ENCODE assay signal across 13 mouse cellular contexts in genomic region chr16:23258429-23258822, GRCm38 (mm10). TPM values are rescaled to one million over a fixed set of nuclear protein-coding genes. Genes with fewer than 3 reads are reported as not detected.
A peak's percentile ranks its signal among the peaks of the same experiment; 100 is the strongest.
DNase-seq lines count a peak whose midpoint lies in the region; ATAC-seq and TF ChIP-seq lines count a peak whose summit lies in the region.
"Had no signal": no experiment of that assay in that cellular context is flagged by ENCODE, and none has a peak within 500 bp of the region (broad histone marks: within the 10 kb centered on the region; RNA-seq: fewer than 3 reads in every experiment).

No protein-coding gene starts in this region.

- peak overlapping the region; percentile 40; the same call in 1 of the 2 replicates for H3K27ac ChIP-seq in left cerebral cortex, adult 2 months
- peak overlapping the region; percentile 75 for H3K27ac ChIP-seq in embryonic facial prominence, embryonic 12.5 days
- no peak overlapping the region; the same call in 1 of the 2 replicates for H3K27ac ChIP-seq in forebrain, embryonic 14.5 days (ENCODE audit: low read depth, low read length)
- H3K27ac ChIP-seq in midbrain, embryonic 12.5 days (replicated peaks) = peak overlapping the region; percentile 44
- H3K27ac ChIP-seq: embryonic facial prominence, embryonic 15.5 days had no signal

- intact Hi-C loops in left cerebral cortex, adult 2 months (cut with DNase I) = no loop called here

- ATAC-seq in embryonic facial prominence, embryonic 12.5 days (ENCODE audit: insufficient number of reproducible peaks, insufficient read depth, low FRiP score, low TSS enrichment) = no peak
- 0 out of 2 replicates have a peak, but pooled peaks have one; percentile 31 for ATAC-seq in forebrain, embryonic 14.5 days
- peak; percentile 55 for ATAC-seq in midbrain, embryonic 12.5 days (ENCODE audit: low FRiP score, low read depth)

- H3K9ac ChIP-seq in embryonic facial prominence, embryonic 12.5 days = no peak overlapping the region
- no peak overlapping the region for H3K9ac ChIP-seq in forebrain, embryonic 14.5 days (ENCODE audit: low read length)
- no peak overlapping the region for H3K9ac ChIP-seq in midbrain, embryonic 12.5 days (replicated peaks)
- H3K9ac ChIP-seq: embryonic facial prominence, embryonic 15.5 days had no signal

- no peak for DNase-seq in left cerebral cortex, adult 2 months (ENCODE audit: extremely low spot score in 1 of 2, low spot score in 2 of 2)
- no peak for DNase-seq in left cerebral cortex, adult 11 months (ENCODE audit: low spot score)
- DNase-seq in forebrain, embryonic 14.5 days (ENCODE audit: low spot score) = no peak
- DNase-seq in adrenal gland, postnatal 4 days (ENCODE audit: low spot score in 2 of 2) = no peak
- no peak for DNase-seq in spleen, postnatal 4 days (ENCODE audit: low spot score in 2 of 2)
- DNase-seq: adrenal gland, postnatal 14 days; cerebellum, adult 11 months; gastrocnemius, postnatal 10 days; lung, adult 2 months had no signal

- H3K36me3 ChIP-seq in embryonic facial prominence, embryonic 12.5 days = 0 out of 2 replicates have a peak, but pooled peaks cover 2% of the 10 kb centered on the region
- peaks cover 4% of the 10 kb centered on the region; the same call in 1 of the 2 replicates for H3K36me3 ChIP-seq in forebrain, embryonic 14.5 days (ENCODE audit: control insufficient read depth, insufficient read depth, low read length)
- H3K36me3 ChIP-seq in midbrain, embryonic 12.5 days = no peaks in the 10 kb centered on the region
- H3K36me3 ChIP-seq: embryonic facial prominence, embryonic 15.5 days had no signal

- no peak overlapping the region for H3K4me2 ChIP-seq in embryonic facial prominence, embryonic 12.5 days (replicated peaks)
- no peak overlapping the region for H3K4me2 ChIP-seq in forebrain, embryonic 14.5 days (ENCODE audit: low read length)
- H3K4me2 ChIP-seq in midbrain, embryonic 12.5 days (replicated peaks) = no peak overlapping the region
- H3K4me2 ChIP-seq: embryonic facial prominence, embryonic 15.5 days had no signal

- H3K27me3 ChIP-seq in embryonic facial prominence, embryonic 12.5 days = no peaks in the 10 kb centered on the region
- no peaks in the 10 kb centered on the region for H3K27me3 ChIP-seq in forebrain, embryonic 14.5 days (replicated peaks; ENCODE audit: control insufficient read depth, insufficient read depth, low read length)
- peaks cover 10% of the 10 kb centered on the region for H3K27me3 ChIP-seq in midbrain, embryonic 12.5 days
- H3K27me3 ChIP-seq: embryonic facial prominence, embryonic 15.5 days had no signal

- no peak overlapping the region for H3K4me3 ChIP-seq in left cerebral cortex, adult 2 months
- no peak overlapping the region for H3K4me3 ChIP-seq in embryonic facial prominence, embryonic 12.5 days
- H3K4me3 ChIP-seq in forebrain, embryonic 14.5 days (ENCODE audit: low read depth, low read length) = no peak overlapping the region
- no peak overlapping the region for H3K4me3 ChIP-seq in midbrain, embryonic 12.5 days
- H3K4me3 ChIP-seq: embryonic facial prominence, embryonic 15.5 days; myocyte had no signal

- H3K4me1 ChIP-seq in embryonic facial prominence, embryonic 12.5 days = peaks cover 51% of the 10 kb centered on the region
- H3K4me1 ChIP-seq in forebrain, embryonic 14.5 days (ENCODE audit: control insufficient read depth, insufficient read depth, low read length) = peaks cover 12% of the 10 kb centered on the region
- peaks cover 48% of the 10 kb centered on the region for H3K4me1 ChIP-seq in midbrain, embryonic 12.5 days

- 8% methylated on average over 7 of the region's 7 CpGs for WGBS in embryonic facial prominence, embryonic 12.5 days
- 3% methylated on average over 7 of the region's 7 CpGs for WGBS in forebrain, embryonic 14.5 days
- WGBS in midbrain, embryonic 12.5 days = 1% methylated on average over 7 of the region's 7 CpGs

- no peak for TF ChIP-seq CTCF in left cerebral cortex, adult 2 months (IDR thresholded peaks at IDR 0.05)

- H3K9me3 ChIP-seq in embryonic facial prominence, embryonic 12.5 days = no peaks in the 10 kb centered on the region
- H3K9me3 ChIP-seq in forebrain, embryonic 14.5 days (replicated peaks; ENCODE audit: control insufficient read depth, low read length) = no peaks in the 10 kb centered on the region
- no peaks in the 10 kb centered on the region for H3K9me3 ChIP-seq in midbrain, embryonic 12.5 days
- H3K9me3 ChIP-seq: embryonic facial prominence, embryonic 15.5 days had no signal

RNA-seq across cellular contexts. Expression of gene St6gal1, which starts 33.9 kb away (rescaled TPM):
- total RNA-seq in left cerebral cortex, adult 2 months (2021) = 10 to 100 TPM; 16.5 to 18.7 TPM
- polyA plus RNA-seq in embryonic facial prominence, embryonic 12.5 days (2016; fragmentation: Nextera tagmentation; extraction: Ambion mirVana) = 29.6 and 31.7 TPM in 2 replicates
- polyA plus RNA-seq in forebrain, embryonic 14.5 days (2014; fragmentation: Nextera tagmentation; extraction: Ambion mirVana) = 46.0 and 56.0 TPM in 2 replicates
- polyA plus RNA-seq in midbrain, embryonic 12.5 days (2016; fragmentation: Nextera tagmentation; extraction: Ambion mirVana) = 39.9 and 46.6 TPM in 2 replicates
- total RNA-seq in adrenal gland, postnatal 4 days (2021) = 10 to 100 TPM; 46.6 to 56.3 TPM
